Mouse (Mus musculus): ENCODE data around the gene Chchd3. TPM values are rescaled to one million over a fixed set of nuclear protein-coding genes. Genes with fewer than 3 reads are reported as not detected.

The Chchd3 gene
- total and polyA plus RNA-seq, 3 experiments, result 205 to 243 TPM; not detected in 1

DNA sequence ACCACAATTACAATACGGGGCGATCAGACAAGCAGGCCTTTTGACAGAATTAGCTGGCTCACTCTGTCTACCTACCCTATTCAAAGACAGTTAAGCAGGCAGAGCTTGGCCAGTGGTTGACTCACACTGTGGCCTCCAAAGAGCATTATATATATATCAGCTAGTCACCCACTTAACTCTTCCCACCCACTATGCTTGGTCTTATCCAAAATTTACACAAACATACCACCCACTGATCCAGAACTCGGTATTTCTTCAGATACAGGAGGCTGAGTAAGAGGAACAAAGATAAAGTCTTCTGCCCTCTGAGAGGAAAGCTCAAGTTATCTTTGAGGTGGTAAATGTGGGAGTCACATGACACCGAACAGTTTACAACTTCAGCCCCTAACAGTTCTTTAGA, 4.4 kb downstream of the Chchd3 start (continued):
- no peak for TF ChIP-seq MEF2A (IDR thresholded peaks at IDR 0.05; ENCODE audit: extremely low read depth, insufficient replicate concordance, low read depth, low read length, poor library complexity, severe bottlenecking)
- peak; percentile 86 for TF ChIP-seq ETS1 (IDR thresholded peaks at IDR 0.05; ENCODE audit: low read depth, low read length)
- TF ChIP-seq RCOR1 (IDR thresholded peaks at IDR 0.05; ENCODE audit: low read depth, low read length), result peak; percentile 64; the same call in 1 of the 2 replicates
- TF ChIP-seq CHD2 (IDR thresholded peaks at IDR 0.05; ENCODE audit: low read length), result no peak
- TF ChIP-seq ZMIZ1 (IDR thresholded peaks at IDR 0.05; ENCODE audit: low read depth, low read length), result no peak
- peak; percentile 88 for TF ChIP-seq TCF12 (IDR thresholded peaks at IDR 0.05; ENCODE audit: low read depth, low read length)
- no peak for TF ChIP-seq MYC (IDR thresholded peaks at IDR 0.05; ENCODE audit: low read depth, low read length)
- TF ChIP-seq POLR2AphosphoS2 (IDR thresholded peaks at IDR 0.05; ENCODE audit: low read length), result no peak
- no peak for TF ChIP-seq NELFE (IDR thresholded peaks at IDR 0.05; ENCODE audit: low read depth, low read length)
- peak; percentile 15; the same call in 1 of the 2 replicates for TF ChIP-seq MXI1 (IDR thresholded peaks at IDR 0.05; ENCODE audit: low read depth, low read length)
- peak; percentile 98; the same call in 1 of the 2 replicates for TF ChIP-seq UBTF (IDR thresholded peaks at IDR 0.05; ENCODE audit: borderline replicate concordance, insufficient read depth, low read depth, low read length)
- no peak for TF ChIP-seq CTCF (IDR thresholded peaks at IDR 0.05 in 2 of 3, conservative IDR thresholded peaks at IDR 0.05 in 1 of 3; ENCODE audit: control insufficient read depth in 1 of 3, insufficient read depth in 1 of 3, low read depth in 2 of 3, low read length in 3 of 3, poor library complexity in 1 of 3, severe bottlenecking in 1 of 3)
- TF ChIP-seq TAL1 (IDR thresholded peaks at IDR 0.05; ENCODE audit: low read length), result peak; percentile 62
- TF ChIP-seq SMC3 (IDR thresholded peaks at IDR 0.05; ENCODE audit: low read depth, low read length), result no peak
- no peak for TF ChIP-seq JUND (IDR thresholded peaks at IDR 0.05; ENCODE audit: low read depth, low read length)
- TF ChIP-seq BHLHE40 (IDR thresholded peaks at IDR 0.05; ENCODE audit: borderline replicate concordance, low read depth, low read length), result peak; percentile 81; the same call in 1 of the 2 replicates

DNA sequence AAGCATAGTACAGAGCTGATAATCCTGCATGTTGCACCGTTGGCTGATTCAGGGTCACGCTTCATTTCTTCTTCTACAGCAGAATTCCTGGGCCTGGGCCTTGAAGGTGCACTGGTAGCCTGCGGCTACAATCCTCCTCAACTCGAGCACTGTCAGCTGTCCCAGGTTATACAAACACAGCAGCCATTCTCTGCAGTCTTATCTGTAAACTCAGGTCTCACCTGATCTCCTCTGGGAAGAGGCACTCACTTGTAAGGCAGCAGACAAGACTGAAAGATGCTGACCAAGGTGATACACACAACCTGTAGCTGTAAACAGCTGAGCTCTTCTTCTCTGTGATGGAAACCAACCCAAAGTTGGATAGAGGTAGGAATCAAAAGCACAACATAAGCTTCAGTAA, 5.1 kb downstream of the Chchd3 start:
- peaks cover 6 to 56% of the 10 kb centered on the region in 2 experiments for H3K36me3 ChIP-seq (ENCODE audit: control insufficient read depth in 1 of 2, insufficient read depth in 2 of 2, low read length in 2 of 2)
- no peak for TF ChIP-seq ZMIZ1 (IDR thresholded peaks at IDR 0.05; ENCODE audit: low read depth, low read length)
- no peak for TF ChIP-seq ZNF384 (IDR thresholded peaks at IDR 0.05; ENCODE audit: low read depth, low read length)
- no peak for TF ChIP-seq SMC3 (IDR thresholded peaks at IDR 0.05; ENCODE audit: low read depth, low read length)
- no peak for TF ChIP-seq GABPA (IDR thresholded peaks at IDR 0.05; ENCODE audit: low read depth, low read length)
- TF ChIP-seq ETS1 (IDR thresholded peaks at IDR 0.05; ENCODE audit: low read depth, low read length), result peak; percentile 29; the same call in 1 of the 2 replicates
- TF ChIP-seq MAZ (IDR thresholded peaks at IDR 0.05; ENCODE audit: low read depth, low read length), result no peak
- peaks cover 36% of the 10 kb centered on the region for H3K79me2 ChIP-seq (ENCODE audit: control insufficient read depth, insufficient read depth, low read length, poor library complexity)
- H3K9ac ChIP-seq (ENCODE audit: control insufficient read depth, low read depth, low read length, poor library complexity, severe bottlenecking), result no peak overlapping the region
- no peaks in the 10 kb centered on the region for H3K27me3 ChIP-seq (ENCODE audit: control insufficient read depth in 1 of 2, insufficient read depth in 2 of 2, low read length in 2 of 2)
- H3K4me1 ChIP-seq (ENCODE audit: control insufficient read depth in 1 of 2, insufficient read depth in 2 of 2, low read length in 2 of 2), result peaks cover 17 to 32% of the 10 kb centered on the region in 2 experiments
- no peaks in the 10 kb centered on the region for H3K9me3 ChIP-seq (replicated peaks; ENCODE audit: insufficient read depth, low read length)
- H3K4me3 ChIP-seq (ENCODE audit: control insufficient read depth in 1 of 2, insufficient read depth in 1 of 2, low read depth in 2 of 2, low read length in 2 of 2), result no peak overlapping the region; a peak in 1 of 4 replicates
- peak overlapping the region; percentile 85 for H3K27ac ChIP-seq (ENCODE audit: control insufficient read depth, low read depth, low read length)
- DNase-seq (ENCODE audit: low read depth, low spot score), result peak; percentile 52
